Mouse (Mus musculus) heart, embryonic 12.5 days (tissue): Measurements from ENCODE around the gene Rrp12. TPM values are rescaled to one million over a fixed set of nuclear protein-coding genes. Genes with fewer than 3 reads are reported as not detected.

Experiments
- ATAC-seq: fragments of 200-750 bp; cut with Nextera tagmentation; 2 replicates; pipeline ENCODE4 v1.8.0; 2017; ENCODE audit warnings: moderate TSS enrichment, moderate library complexity; ENCODE audit not compliant: insufficient number of reproducible peaks, low FRiP score
- H3K27ac ChIP-seq: fragments of 300-500 bp; sonication (generic); 2 replicates; pipeline ENCODE4 v1.5.1; 2016; ENCODE audit warnings: mild to moderate bottlenecking, moderate library complexity; ENCODE audit not compliant: poor library complexity, severe bottlenecking
- H3K27me3 ChIP-seq: fragments of 300-500 bp; sonication (generic); replicated peaks from 2 replicates; pipeline ENCODE4 v1.6.1; 2016; ENCODE audit warnings: mild to moderate bottlenecking, moderate library complexity
- H3K36me3 ChIP-seq: fragments of 300-500 bp; sonication (generic); 2 replicates; pipeline ENCODE4 v1.6.1; 2016; ENCODE audit warnings: mild to moderate bottlenecking, moderate library complexity
- H3K4me1 ChIP-seq: fragments of 300-500 bp; sonication (generic); replicated peaks from 2 replicates; pipeline ENCODE4 v1.6.1; 2016; ENCODE audit warnings: mild to moderate bottlenecking
- H3K4me2 ChIP-seq: fragments of 300-500 bp; sonication (generic); 2 replicates; pipeline ENCODE4 v1.6.1; 2016; ENCODE audit warnings: mild to moderate bottlenecking, moderate library complexity
- H3K4me3 ChIP-seq: fragments of 300-500 bp; sonication (generic); 2 replicates; pipeline ENCODE4 v1.5.1; 2016; ENCODE audit warnings: mild to moderate bottlenecking
- H3K9ac ChIP-seq: fragments of 300-500 bp; sonication (generic); 2 replicates; pipeline ENCODE4 v1.6.1; 2016; ENCODE audit warnings: mild to moderate bottlenecking, moderate library complexity
- H3K9me3 ChIP-seq: fragments of 300-500 bp; sonication (generic); replicated peaks from 2 replicates; pipeline ENCODE4 v1.6.1; 2016; ENCODE audit warnings: mild to moderate bottlenecking, moderate library complexity
- WGBS: fragments of 180-500 bp; shearing (Covaris S2); methylation state at CpG from one replicate; pipeline ENCODE4 v1.1.7; 2016; 5-methylcytosine and 5-hydroxymethylcytosine counted together
- polyA plus RNA-seq: library from polyadenylated mRNA; unstranded; fragments of >200 nt; fragmentation: Nextera tagmentation; extraction: Ambion mirVana; gene quantifications from 2 replicates; pipeline ENCODE4 v1.2.1, GENCODE M21; 2016

Gene Rrp12
- polyA plus RNA-seq, 1 experiment from 2014 or later = 16.9 TPM

DNA sequence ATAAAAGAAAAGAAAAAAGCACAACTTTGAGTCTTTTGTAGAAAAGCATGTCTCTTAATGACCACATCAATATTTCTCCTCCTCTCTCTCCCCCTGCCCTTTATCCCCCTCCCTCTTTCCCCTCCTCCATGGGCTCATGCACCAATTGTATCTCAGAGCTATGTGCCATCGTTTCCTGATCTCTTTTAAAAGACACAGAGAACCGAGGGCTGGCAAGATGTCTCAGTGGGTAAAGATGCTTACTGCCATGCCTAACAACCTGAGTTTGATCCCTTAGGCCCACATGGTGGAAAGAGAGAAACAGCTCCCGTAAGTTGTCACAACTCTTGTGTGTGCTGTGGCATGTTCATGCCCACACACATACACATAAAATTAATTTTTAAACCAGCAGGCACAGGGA, 59.3 kb downstream of the Rrp12 start:
- 44% methylated on average over 3 of the region's 3 CpGs for WGBS

GRCm38 (mm10) chr19:41835816-41836215, 60.2 kb downstream of the Rrp12 start:
- no peak overlapping the region for H3K9ac ChIP-seq
- peak overlapping the region; percentile 41 for H3K27ac ChIP-seq
- 0% methylated on average over 6 of the region's 6 CpGs for WGBS
- H3K9me3 ChIP-seq = no peaks in the 10 kb centered on the region
- peaks cover 10% of the 10 kb centered on the region; the same call in 1 of the 2 replicates for H3K27me3 ChIP-seq
- peak; percentile 92 for ATAC-seq
- H3K4me2 ChIP-seq = peak overlapping the region; percentile 59
- peak overlapping the region; percentile 6; the same call in 1 of the 2 replicates for H3K4me3 ChIP-seq
- H3K36me3 ChIP-seq = no peaks in the 10 kb centered on the region
- H3K4me1 ChIP-seq = peaks cover 55% of the 10 kb centered on the region

More for the DNA sequence above, 59.3 kb downstream of the Rrp12 start:
- no peaks in the 10 kb centered on the region for H3K36me3 ChIP-seq
- peaks cover 10% of the 10 kb centered on the region; the same call in 1 of the 2 replicates for H3K27me3 ChIP-seq
- H3K4me2 ChIP-seq = no peak overlapping the region
- peak overlapping the region; percentile 41; the same call in 1 of the 2 replicates for H3K27ac ChIP-seq
- H3K9me3 ChIP-seq = no peaks in the 10 kb centered on the region
- H3K4me1 ChIP-seq = peaks cover 55% of the 10 kb centered on the region
- no peak overlapping the region for H3K9ac ChIP-seq
- H3K4me3 ChIP-seq = no peak overlapping the region
- no peak for ATAC-seq

DNA sequence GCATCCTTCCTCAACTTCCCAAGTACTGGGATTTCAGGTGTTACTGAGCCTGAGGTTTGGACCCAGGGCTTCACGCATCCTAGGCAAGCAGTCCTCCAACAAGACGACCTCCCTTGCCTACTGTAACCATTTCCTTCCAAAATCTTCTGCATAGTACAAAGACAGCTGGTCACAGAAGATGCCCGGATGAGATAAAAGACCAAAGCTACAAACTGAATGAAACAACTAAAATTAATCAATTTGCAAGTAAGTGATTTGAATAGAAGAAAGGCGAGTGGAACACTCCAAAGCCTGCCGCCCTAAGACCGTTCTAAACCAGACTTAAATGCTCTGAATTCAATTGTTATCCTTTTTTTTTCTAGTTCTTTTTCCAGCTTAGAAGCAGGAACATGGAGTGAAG, 60.6 kb downstream of the Rrp12 start:
- ATAC-seq = no peak
- H3K4me3 ChIP-seq = no peak overlapping the region; the same call in 1 of the 2 replicates
- WGBS = 49% methylated on average over 6 of the region's 6 CpGs
- H3K4me1 ChIP-seq = peaks cover 56% of the 10 kb centered on the region
- H3K9ac ChIP-seq = no peak overlapping the region
- H3K27me3 ChIP-seq = peaks cover 10% of the 10 kb centered on the region; the same call in 1 of the 2 replicates
- peak overlapping the region; percentile 59 for H3K4me2 ChIP-seq
- H3K9me3 ChIP-seq = no peaks in the 10 kb centered on the region
- H3K36me3 ChIP-seq = no peaks in the 10 kb centered on the region
- peak overlapping the region; percentile 41; the same call in 1 of the 2 replicates for H3K27ac ChIP-seq

DNA sequence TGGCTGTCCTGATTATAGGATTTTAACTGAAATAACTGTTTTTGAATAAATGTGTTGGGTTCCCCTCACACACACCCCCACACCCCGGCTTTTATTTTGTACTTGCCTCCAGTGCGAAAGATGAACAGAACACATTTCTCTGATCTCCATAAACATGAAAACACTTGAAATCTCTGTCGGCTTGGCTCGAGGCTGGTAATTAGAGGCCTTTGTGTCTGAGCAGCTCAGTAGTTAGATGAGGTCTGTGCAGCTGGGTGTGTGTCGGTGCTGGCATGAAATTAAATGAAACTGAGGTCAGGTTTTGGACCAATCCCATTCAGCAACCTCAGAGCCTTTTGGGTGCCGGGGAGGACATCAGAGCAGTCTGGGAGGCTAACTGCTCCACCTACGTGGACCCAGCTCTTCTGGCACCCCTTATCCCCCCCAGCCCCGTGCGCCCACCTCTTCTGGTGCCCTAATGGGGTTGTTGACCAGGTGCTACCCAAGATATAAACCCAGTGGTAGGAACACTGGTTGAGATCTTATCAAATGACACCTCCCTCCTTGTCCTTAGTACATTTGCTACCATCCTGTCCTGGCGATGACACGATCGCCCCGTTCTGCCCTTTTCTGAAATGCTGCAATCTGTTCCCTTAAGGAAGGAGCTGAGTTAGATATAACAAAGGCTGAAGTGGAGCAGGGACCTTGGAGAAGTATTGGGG, 63.3 kb downstream of the Rrp12 start:
- H3K27ac ChIP-seq = no peak overlapping the region
- H3K36me3 ChIP-seq = no peaks in the 10 kb centered on the region
- H3K4me1 ChIP-seq = peaks cover 38% of the 10 kb centered on the region
- no peak for ATAC-seq
- 77% methylated on average over 13 of the region's 13 CpGs for WGBS
- H3K9me3 ChIP-seq = no peaks in the 10 kb centered on the region
- peaks cover 10% of the 10 kb centered on the region; the same call in 1 of the 2 replicates for H3K27me3 ChIP-seq
- H3K4me3 ChIP-seq = no peak overlapping the region
- 0 out of 2 replicates have a peak overlapping the region, but pooled peaks have one; percentile 100 for H3K4me2 ChIP-seq
- H3K9ac ChIP-seq = no peak overlapping the region

- Histone ChIP-seq H3K4me3 (peak overlapping the region; percentile 77), H3K27me3 (peaks cover 10% of the 10 kb centered on the region; the same call in 1 of the 2 replicates), H3K27ac (no peak overlapping the region), H3K9me3 (no peaks in the 10 kb centered on the region), H3K9ac (peak overlapping the region; percentile 88; the same call in 1 of the 2 replicates), H3K4me1 (peaks cover 30% of the 10 kb centered on the region), H3K4me2 (peak overlapping the region; percentile 100), H3K36me3 (no peaks in the 10 kb centered on the region)
- 12% methylated on average over 14 of the region's 14 CpGs for WGBS
- ATAC-seq = no peak
Observed at GRCm38 (mm10) chr19:41831718-41832391, 64.1 kb downstream of the Rrp12 start.

GRCm38 (mm10) chr19:41831101-41831570, 64.8 kb downstream of the Rrp12 start:
- Histone ChIP-seq H3K4me3 (peak overlapping the region; percentile 77), H3K4me2 (peak overlapping the region; percentile 100), H3K27me3 (peaks cover 10% of the 10 kb centered on the region; the same call in 1 of the 2 replicates), H3K9ac (peak overlapping the region; percentile 88), H3K27ac (no peak overlapping the region), H3K4me1 (peaks cover 23% of the 10 kb centered on the region), H3K36me3 (no peaks in the 10 kb centered on the region), H3K9me3 (no peaks in the 10 kb centered on the region)
- no peak for ATAC-seq
- under 1% methylated on average over 19 of the region's 19 CpGs for WGBS

DNA sequence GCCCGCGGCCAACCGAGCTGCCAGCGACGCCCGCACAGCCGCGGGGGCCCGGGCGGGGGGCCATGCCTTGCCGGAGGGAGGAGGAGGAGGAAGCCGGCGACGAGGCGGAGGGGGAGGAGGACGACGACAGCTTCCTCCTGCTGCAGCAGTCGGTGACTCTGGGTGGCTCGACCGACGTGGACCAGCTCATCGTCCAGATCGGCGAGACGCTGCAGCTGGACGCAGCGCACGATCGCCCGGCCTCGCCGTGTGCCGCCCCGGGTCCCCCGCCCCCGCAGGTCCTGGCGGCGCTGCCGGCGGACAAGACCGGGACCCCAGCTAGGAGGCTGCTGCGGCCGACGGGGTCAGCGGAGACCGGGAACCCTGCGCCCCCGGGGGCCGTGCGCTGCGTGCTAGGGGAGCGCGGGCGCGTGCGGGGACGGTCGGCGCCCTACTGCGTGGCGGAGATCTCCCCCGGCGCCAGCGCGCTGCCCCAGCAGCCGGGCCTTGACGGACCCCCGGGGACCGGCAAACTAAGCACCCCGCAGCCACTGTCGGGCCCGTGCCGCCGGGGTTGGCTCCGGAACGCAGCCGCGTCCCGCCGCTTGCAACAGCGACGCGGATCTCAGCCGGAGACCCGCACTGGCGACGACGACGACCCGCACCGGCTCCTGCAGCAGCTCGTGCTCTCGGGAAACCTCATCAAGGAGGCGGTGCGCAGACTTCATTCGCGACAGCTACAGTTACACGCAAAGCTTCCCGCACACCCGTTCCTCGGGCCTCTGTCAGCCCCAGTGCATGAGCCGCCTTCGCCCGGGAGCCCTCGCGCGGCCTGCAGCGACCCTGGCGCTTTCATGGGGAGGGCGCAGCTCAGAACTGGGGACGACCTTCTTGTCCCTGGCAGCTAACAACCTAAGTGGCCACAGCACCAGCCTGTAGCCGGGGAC, 65.6 kb downstream of the Rrp12 start:
- Histone ChIP-seq H3K9ac (peak overlapping the region; percentile 88), H3K27me3 (peaks cover 10% of the 10 kb centered on the region; the same call in 1 of the 2 replicates), H3K4me3 (peak overlapping the region; percentile 77), H3K27ac (peak overlapping the region; percentile 67), H3K4me2 (peak overlapping the region; percentile 100), H3K4me1 (peaks cover 15% of the 10 kb centered on the region), H3K36me3 (no peaks in the 10 kb centered on the region), H3K9me3 (no peaks in the 10 kb centered on the region)
- WGBS = under 1% methylated on average over 103 of the region's 112 CpGs
- ATAC-seq = peak; percentile 78

DNA sequence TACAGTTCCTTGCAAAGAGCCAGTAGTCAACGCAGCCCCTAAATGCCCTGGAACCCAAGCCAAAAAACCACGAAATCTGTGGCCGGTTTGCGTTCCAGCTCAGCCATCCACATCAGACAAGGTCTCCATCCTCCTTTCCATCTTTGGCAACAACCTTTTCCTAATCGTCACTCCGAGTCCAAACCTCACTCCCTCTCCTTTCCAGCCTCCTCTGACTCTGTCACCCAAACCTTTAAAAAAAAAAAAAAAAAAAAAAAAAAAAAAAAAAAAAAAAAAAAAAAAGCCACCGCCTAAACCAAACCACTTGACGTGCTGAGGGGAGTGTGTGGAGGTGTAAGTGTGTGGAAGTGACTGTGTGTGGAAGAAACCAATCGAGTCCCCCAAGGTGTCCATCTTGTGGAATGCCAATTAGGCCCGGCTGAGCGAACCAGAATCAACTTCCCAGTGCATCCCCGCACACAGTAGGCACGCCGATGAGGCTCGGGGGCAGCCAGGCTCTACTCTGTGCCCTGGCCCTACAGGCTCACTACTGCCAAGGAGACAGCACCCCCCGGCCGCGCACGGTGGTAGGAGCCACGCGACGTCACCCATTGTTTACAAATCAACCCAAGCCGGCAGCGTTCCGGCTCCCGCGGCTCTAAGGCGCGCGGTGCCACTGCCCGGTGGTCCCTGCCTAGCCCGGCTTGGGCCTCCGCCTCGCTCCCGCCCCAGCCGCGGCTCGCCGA, 66.4 kb downstream of the Rrp12 start, which contains the start of gene Frat1:
Frat1 (plus strand) TSS at position 590 of the 725 bp plus-strand sequence.
- Histone ChIP-seq H3K27ac (peak within 1 kb of the TSS; percentile 67), H3K27me3 (peaks cover 10% of the 10 kb centered on the region; the same call in 1 of the 2 replicates), H3K9me3 (no peaks in the 10 kb centered on the region), H3K4me3 (peak within 1 kb of the TSS; percentile 77), H3K36me3 (no peaks in the 10 kb centered on the region), H3K4me1 (peaks cover 12% of the 10 kb centered on the region), H3K9ac (peak within 1 kb of the TSS; percentile 88), H3K4me2 (peak within 1 kb of the TSS; percentile 100)
- ATAC-seq = peak; percentile 94
- under 1% methylated on average over 39 of the region's 39 CpGs for WGBS

DNA sequence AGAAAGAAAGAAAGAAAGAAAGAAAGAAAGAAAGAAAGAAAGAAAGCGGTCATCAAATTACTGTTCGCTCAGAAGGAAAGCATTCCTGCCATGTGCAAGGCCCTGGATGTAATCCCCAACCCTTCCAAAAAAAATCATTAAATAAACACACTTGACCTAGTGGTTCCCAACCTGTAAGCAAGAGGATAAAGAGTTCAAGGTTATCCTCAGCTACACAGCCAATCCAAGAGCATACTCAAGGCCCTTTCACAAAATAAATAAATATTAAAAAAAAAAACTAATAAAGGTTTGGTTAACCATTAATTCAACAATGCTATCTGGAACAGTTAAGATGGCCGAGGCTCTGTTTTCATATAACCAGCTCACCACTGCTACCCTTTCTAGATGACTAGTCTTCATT, 67.0 kb downstream of the Rrp12 start:
- no peak overlapping the region for H3K27ac ChIP-seq
- no peaks in the 10 kb centered on the region for H3K9me3 ChIP-seq
- peaks cover 10% of the 10 kb centered on the region; the same call in 1 of the 2 replicates for H3K27me3 ChIP-seq
- H3K9ac ChIP-seq = no peak overlapping the region
- H3K4me3 ChIP-seq = peak overlapping the region; percentile 77
- H3K4me1 ChIP-seq = peaks cover 12% of the 10 kb centered on the region
- ATAC-seq = no peak
- H3K36me3 ChIP-seq = no peaks in the 10 kb centered on the region
- 69% methylated on average over 3 of the region's 3 CpGs for WGBS
- peak overlapping the region; percentile 100 for H3K4me2 ChIP-seq

DNA sequence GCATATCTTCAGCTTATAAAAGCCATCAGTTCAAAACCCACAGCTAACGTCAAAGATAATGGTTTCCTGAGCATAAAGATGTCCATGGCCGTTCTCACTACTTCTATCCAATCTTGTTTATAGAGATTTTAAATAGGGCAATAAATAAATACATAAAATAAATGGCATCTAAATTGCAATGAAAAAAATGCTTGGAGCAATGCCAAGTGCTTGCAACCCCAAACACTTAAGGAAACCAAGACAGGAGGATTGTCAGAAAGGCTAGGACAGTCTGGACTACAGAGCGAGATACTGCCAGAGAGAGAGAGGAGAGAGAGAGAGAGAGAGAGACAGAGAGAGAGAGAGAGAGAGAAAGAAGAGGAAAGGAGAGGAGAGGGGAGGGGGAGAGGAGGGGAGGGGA, 69.4 kb downstream of the Rrp12 start:
- Histone ChIP-seq H3K4me2 (no peak overlapping the region), H3K4me3 (no peak overlapping the region), H3K4me1 (peaks cover 6% of the 10 kb centered on the region), H3K36me3 (no peaks in the 10 kb centered on the region), H3K9me3 (no peaks in the 10 kb centered on the region), H3K27me3 (no peaks in the 10 kb centered on the region), H3K27ac (no peak overlapping the region), H3K9ac (no peak overlapping the region)
- ATAC-seq = no peak
- WGBS = 76% methylated on average over 3 of the region's 3 CpGs
